Mouse (Mus musculus): ENCODE measurements around the gene Abca3. TPM values are rescaled to one million over a fixed set of nuclear protein-coding genes. Genes with fewer than 3 reads are reported as not detected.

The Abca3 gene
- polyA plus RNA-seq, 1 experiment from 2014 or later: 5.3 TPM

DNA sequence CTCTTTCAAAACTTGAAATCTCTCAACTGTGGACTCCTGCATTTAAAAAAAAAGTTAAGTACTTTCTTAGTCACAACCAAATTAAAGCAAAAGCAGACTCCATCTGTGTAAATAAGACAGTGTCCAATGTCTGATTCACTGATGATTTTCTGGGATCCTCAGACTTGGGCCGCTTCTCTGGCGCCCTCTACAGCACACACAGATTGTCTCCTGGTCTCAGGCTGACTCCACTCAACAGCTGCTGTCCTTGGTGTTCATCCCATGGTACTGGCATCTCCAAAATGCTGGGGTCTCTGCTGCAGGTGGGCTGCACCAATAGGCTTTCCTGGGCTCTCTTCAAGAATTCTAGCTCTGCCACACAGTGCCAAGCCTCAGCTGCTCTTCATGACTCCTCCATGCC, 38.1 kb downstream of the Abca3 start:
- Histone ChIP-seq H3K27me3 (ENCODE audit: control insufficient read depth, insufficient read depth, low read length) (no peaks in the 10 kb centered on the region), H3K4me1 (ENCODE audit: control insufficient read depth, insufficient read depth, low read length) (no peaks in the 10 kb centered on the region), H3K4me2 (ENCODE audit: low read depth, low read length) (no peak overlapping the region), H3K9me3 (replicated peaks; ENCODE audit: control insufficient read depth, low read length) (no peaks in the 10 kb centered on the region), H3K27ac (replicated peaks; ENCODE audit: low read depth, low read length) (no peak overlapping the region), H3K36me3 (replicated peaks; ENCODE audit: control insufficient read depth, insufficient read depth, low read depth, low read length) (no peaks in the 10 kb centered on the region), H3K4me3 (ENCODE audit: low read depth, low read length) (no peak overlapping the region), H3K9ac (replicated peaks; ENCODE audit: low read length) (no peak overlapping the region)
- ATAC-seq (replicated peaks; ENCODE audit: insufficient number of reproducible peaks, low FRiP score, low TSS enrichment, low read depth) (no peak), DNase-seq (ENCODE audit: low spot score) (peak; percentile 66)
- 2% methylated on average over 2 of the region's 2 CpGs for WGBS

DNA sequence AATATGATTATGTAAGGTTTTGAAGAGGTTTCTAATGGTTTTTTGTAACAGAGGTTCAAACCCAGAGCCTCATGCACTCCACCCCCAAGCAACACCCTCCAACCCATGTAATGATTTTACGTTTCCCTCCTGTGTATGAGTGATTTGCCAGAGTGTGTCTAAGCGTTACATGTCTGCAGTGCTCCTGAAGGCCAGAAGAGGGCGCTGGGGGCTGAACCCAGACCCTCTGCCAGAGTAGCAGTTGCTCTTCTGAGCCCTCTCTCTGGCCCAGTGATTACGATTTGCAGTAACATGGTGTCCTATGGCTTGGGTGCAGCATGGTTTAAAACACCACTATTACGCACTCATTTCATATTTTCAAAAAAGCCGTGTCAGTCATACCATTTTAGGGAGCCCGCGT, 39.4 kb downstream of the Abca3 start:
- Histone ChIP-seq H3K4me2 (ENCODE audit: low read depth, low read length) (no peak overlapping the region), H3K27ac (replicated peaks; ENCODE audit: low read depth, low read length) (no peak overlapping the region), H3K9me3 (replicated peaks; ENCODE audit: control insufficient read depth, low read length) (no peaks in the 10 kb centered on the region), H3K27me3 (ENCODE audit: control insufficient read depth, insufficient read depth, low read length) (no peaks in the 10 kb centered on the region), H3K4me1 (ENCODE audit: control insufficient read depth, insufficient read depth, low read length) (no peaks in the 10 kb centered on the region), H3K36me3 (replicated peaks; ENCODE audit: control insufficient read depth, insufficient read depth, low read depth, low read length) (no peaks in the 10 kb centered on the region), H3K9ac (replicated peaks; ENCODE audit: low read length) (no peak overlapping the region), H3K4me3 (ENCODE audit: low read depth, low read length) (no peak overlapping the region)
- 61% methylated on average over 8 of the region's 8 CpGs for WGBS
- DNase-seq (ENCODE audit: low spot score) (peak; percentile 30), ATAC-seq (replicated peaks; ENCODE audit: insufficient number of reproducible peaks, low FRiP score, low TSS enrichment, low read depth) (no peak)

DNA sequence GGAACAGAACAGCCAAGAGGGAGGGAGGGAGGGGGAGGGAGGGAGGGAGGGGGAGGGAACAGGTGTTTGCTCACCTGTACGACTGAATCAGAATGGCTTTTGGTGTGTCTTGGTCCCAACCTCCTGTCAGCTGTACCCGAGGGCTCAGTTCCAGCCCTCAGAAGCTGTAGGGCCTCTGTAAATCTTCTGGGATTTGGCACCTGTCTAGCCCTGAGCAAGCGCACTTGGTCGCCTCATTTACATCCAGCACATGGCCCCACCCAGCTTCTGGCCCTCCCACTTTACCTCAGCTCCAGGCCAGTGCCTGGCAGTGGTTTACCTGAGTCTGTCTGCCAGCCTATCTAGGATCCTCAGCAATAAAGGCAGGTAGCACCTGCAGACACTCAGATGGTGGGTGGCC, 41.8 kb downstream of the Abca3 start:
- ATAC-seq (replicated peaks; ENCODE audit: insufficient number of reproducible peaks, low FRiP score, low TSS enrichment, low read depth): no peak
- Histone ChIP-seq H3K9me3 (replicated peaks; ENCODE audit: control insufficient read depth, low read length) (no peaks in the 10 kb centered on the region), H3K27ac (replicated peaks; ENCODE audit: low read depth, low read length) (no peak overlapping the region), H3K4me1 (ENCODE audit: control insufficient read depth, insufficient read depth, low read length) (no peaks in the 10 kb centered on the region), H3K4me2 (ENCODE audit: low read depth, low read length) (no peak overlapping the region), H3K9ac (replicated peaks; ENCODE audit: low read length) (no peak overlapping the region), H3K27me3 (ENCODE audit: control insufficient read depth, insufficient read depth, low read length) (no peaks in the 10 kb centered on the region), H3K4me3 (ENCODE audit: low read depth, low read length) (no peak overlapping the region), H3K36me3 (replicated peaks; ENCODE audit: control insufficient read depth, insufficient read depth, low read depth, low read length) (no peaks in the 10 kb centered on the region)
- 32% methylated on average over 4 of the region's 4 CpGs for WGBS
- no peak for DNase-seq (ENCODE audit: low spot score)

DNA sequence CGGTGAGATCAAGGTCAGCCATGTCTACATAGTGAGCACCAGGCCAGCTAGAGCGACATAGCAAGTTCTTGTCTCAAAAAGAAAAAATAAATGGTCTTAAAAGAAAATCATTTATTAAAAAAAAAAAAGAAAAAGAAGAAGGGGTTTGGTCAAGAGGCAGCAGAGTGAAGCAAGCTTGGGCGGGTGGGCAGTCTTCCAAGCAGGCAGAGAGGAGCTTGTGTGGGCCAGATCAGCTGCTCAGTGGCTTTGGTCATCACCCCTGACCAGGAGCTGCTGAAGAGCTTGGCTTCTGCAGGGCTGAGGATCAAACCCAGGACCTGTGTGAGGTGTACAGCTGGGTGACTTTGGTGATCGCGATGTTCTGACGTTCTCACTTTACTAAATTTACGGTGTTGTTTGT, 42.7 kb downstream of the Abca3 start:
- WGBS: 86% methylated on average over 7 of the region's 7 CpGs
- no peak overlapping the region for H3K4me3 ChIP-seq (ENCODE audit: low read depth, low read length)
- H3K4me1 ChIP-seq (ENCODE audit: control insufficient read depth, insufficient read depth, low read length): no peaks in the 10 kb centered on the region
- H3K4me2 ChIP-seq (ENCODE audit: low read depth, low read length): no peak overlapping the region
- H3K27me3 ChIP-seq (ENCODE audit: control insufficient read depth, insufficient read depth, low read length): no peaks in the 10 kb centered on the region
- no peak overlapping the region for H3K27ac ChIP-seq (replicated peaks; ENCODE audit: low read depth, low read length)
- H3K36me3 ChIP-seq (replicated peaks; ENCODE audit: control insufficient read depth, insufficient read depth, low read depth, low read length): no peaks in the 10 kb centered on the region
- ATAC-seq (replicated peaks; ENCODE audit: insufficient number of reproducible peaks, low FRiP score, low TSS enrichment, low read depth) (no peak), DNase-seq (ENCODE audit: low spot score) (no peak)
- no peak overlapping the region for H3K9ac ChIP-seq (replicated peaks; ENCODE audit: low read length)
- H3K9me3 ChIP-seq (replicated peaks; ENCODE audit: control insufficient read depth, low read length): no peaks in the 10 kb centered on the region

DNA sequence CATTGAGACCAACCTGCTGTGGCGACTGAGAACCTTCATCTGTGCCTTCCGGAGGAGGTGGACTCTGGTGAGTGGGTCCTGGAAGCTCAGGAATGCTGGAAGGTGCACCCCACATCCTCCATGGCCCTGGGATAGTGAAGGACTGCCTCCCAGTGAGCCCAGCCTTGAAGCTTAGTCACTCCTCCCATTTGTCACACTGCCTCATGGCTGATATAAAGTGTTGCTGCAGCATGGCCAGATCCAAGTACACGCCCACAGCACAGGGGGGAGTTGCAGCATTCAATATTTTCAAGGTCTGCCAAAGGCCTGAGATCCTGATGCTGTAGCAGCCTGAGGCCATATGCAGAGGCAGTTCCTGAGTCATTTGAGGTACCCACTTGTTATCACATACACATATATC, 50.6 kb downstream of the Abca3 start:
- H3K4me3 ChIP-seq (ENCODE audit: low read depth, low read length): no peak overlapping the region
- H3K9me3 ChIP-seq (replicated peaks; ENCODE audit: control insufficient read depth, low read length): no peaks in the 10 kb centered on the region
- 74% methylated on average over 3 of the region's 3 CpGs for WGBS
- DNase-seq (ENCODE audit: low spot score): no peak
- no peaks in the 10 kb centered on the region for H3K27me3 ChIP-seq (ENCODE audit: control insufficient read depth, insufficient read depth, low read length)
- no peaks in the 10 kb centered on the region for H3K36me3 ChIP-seq (replicated peaks; ENCODE audit: control insufficient read depth, insufficient read depth, low read depth, low read length)
- no peak for ATAC-seq (replicated peaks; ENCODE audit: insufficient number of reproducible peaks, low FRiP score, low TSS enrichment, low read depth)
- H3K27ac ChIP-seq (replicated peaks; ENCODE audit: low read depth, low read length): no peak overlapping the region
- no peak overlapping the region for H3K9ac ChIP-seq (replicated peaks; ENCODE audit: low read length)
- H3K4me1 ChIP-seq (ENCODE audit: control insufficient read depth, insufficient read depth, low read length): no peaks in the 10 kb centered on the region
- H3K4me2 ChIP-seq (ENCODE audit: low read depth, low read length): no peak overlapping the region

DNA sequence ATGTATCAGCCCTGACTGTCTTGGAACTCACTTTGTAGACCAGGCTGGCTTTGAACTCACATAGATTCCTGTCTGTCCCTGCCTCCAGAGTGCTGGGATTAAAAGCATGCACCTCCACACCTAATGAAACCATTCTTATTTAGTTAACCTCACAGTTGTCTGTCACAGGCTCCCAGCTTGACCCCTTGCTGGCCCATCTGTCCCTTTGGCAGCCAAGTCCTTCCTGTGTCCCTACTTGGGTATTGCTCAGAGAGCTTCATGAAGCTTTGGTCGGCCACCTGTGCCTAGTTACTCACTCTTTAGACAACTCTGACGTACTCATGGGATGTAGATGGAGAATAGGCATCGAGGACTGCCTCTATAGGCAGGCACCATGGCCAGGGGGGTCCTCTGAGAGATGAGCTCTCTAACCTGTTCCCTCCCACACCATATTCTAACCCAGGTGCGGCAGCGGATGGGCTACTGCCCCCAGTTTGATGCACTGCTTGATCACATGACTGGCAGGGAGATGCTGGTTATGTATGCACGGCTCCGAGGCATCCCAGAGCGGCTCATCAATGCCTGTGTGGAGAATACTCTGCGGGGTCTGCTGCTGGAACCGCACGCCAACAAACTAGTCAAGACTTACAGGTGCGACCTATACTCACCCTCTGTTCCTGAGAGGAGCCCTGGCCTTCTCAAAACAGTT, 55.5 kb downstream of the Abca3 start:
- Histone ChIP-seq H3K9ac (replicated peaks; ENCODE audit: low read length) (no peak overlapping the region), H3K9me3 (replicated peaks; ENCODE audit: control insufficient read depth, low read length) (no peaks in the 10 kb centered on the region), H3K4me3 (ENCODE audit: low read depth, low read length) (no peak overlapping the region), H3K4me1 (ENCODE audit: control insufficient read depth, insufficient read depth, low read length) (no peaks in the 10 kb centered on the region), H3K27ac (replicated peaks; ENCODE audit: low read depth, low read length) (no peak overlapping the region), H3K4me2 (ENCODE audit: low read depth, low read length) (no peak overlapping the region), H3K27me3 (ENCODE audit: control insufficient read depth, insufficient read depth, low read length) (no peaks in the 10 kb centered on the region), H3K36me3 (replicated peaks; ENCODE audit: control insufficient read depth, insufficient read depth, low read depth, low read length) (no peaks in the 10 kb centered on the region)
- WGBS: 88% methylated on average over 12 of the region's 12 CpGs
- no peak for ATAC-seq (replicated peaks; ENCODE audit: insufficient number of reproducible peaks, low FRiP score, low TSS enrichment, low read depth)
- no peak for DNase-seq (ENCODE audit: low spot score)

DNA sequence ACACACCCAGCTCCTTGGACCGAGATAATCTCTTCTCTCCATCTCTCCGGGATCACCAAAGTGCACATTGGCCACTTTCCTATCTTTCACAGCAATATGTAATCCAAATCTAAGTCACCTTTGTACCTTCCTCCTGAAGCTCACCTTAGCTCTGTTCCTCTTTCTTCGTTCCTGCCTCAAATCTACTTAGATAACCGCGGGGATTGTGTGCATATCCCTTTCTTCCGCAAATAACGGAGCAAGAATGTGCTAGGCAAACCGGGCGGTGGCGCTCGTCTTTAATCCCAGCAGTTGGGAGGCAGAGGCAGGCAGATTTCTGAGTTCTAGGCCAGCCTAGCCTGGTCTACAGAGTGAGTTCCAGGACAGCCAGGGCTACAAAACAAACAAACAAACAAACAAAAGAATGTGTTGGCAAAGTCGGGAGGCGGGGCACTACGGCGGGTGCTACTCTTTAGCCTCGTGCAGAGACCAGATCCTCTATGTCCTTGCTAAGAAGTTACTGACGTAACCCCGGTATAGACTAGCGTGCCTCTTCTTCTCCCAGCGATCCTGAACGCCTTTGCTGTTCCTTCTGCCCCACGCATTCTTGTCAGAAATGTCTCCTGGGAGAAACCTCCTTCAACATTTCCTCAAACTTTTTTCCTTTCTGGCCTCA, 61.9 kb downstream of the Abca3 start:
- ATAC-seq (replicated peaks; ENCODE audit: insufficient number of reproducible peaks, low FRiP score, low TSS enrichment, low read depth): peak; percentile 27; the same call in 1 of the 2 replicates

DNA sequence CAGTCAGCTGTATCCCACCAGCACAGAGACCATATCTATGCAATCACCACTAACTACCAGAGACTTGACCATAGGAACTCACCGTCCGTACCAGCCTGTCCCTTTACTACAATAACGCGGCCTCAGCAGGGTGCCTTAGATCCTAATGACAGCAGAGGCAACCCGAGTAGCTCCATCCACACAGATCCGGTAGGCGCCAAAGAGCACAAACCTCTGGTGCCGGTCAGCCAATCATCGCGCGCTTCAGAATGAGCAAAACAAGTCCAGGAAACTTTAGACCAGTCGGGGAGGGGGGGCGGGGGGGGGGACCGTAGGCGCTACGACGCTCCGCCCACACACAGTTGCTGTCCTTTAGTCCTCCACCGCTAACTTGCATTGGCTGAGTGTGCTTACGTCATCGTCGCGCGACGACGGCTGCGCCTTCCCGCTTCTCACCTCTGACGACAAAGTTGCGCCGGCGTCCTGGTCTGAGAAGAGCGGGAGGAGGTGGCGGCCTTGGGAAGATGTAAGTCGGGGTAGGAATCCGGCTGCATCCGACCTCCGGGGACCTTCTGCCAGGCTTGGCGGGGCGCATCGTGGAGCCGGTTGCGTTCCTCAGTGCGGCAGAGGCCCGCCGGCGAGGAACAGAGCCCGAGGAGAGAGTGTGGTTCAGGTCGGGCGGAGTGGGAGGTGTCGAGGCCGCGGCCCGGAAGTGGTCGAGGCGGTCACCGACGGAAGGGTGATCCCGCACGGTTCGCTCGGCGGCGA, 62.7 kb downstream of the Abca3 start, which contains the start of gene Rnps1:
Rnps1 (plus strand) TSS at position 336 of the 747 bp plus-strand sequence.
- peak; percentile 95 for ATAC-seq (replicated peaks; ENCODE audit: insufficient number of reproducible peaks, low FRiP score, low TSS enrichment, low read depth)
- H3K4me1 ChIP-seq (ENCODE audit: control insufficient read depth, insufficient read depth, low read length): no peaks in the 10 kb centered on the region; the same call in 1 of the 2 replicates
- WGBS: under 1% methylated on average over 64 of the region's 64 CpGs
- H3K9ac ChIP-seq (replicated peaks; ENCODE audit: low read length): peak within 1 kb of the TSS; percentile 94
- peak; percentile 99 for DNase-seq (ENCODE audit: low spot score)
- H3K27me3 ChIP-seq (ENCODE audit: control insufficient read depth, insufficient read depth, low read length): no peaks in the 10 kb centered on the region
- H3K27ac ChIP-seq (replicated peaks; ENCODE audit: low read depth, low read length): peak within 1 kb of the TSS; percentile 80
- peak within 1 kb of the TSS; percentile 94 for H3K4me3 ChIP-seq (ENCODE audit: low read depth, low read length)
- H3K4me2 ChIP-seq (ENCODE audit: low read depth, low read length): peak within 1 kb of the TSS; percentile 53
- peaks cover 7% of the 10 kb centered on the region for H3K36me3 ChIP-seq (replicated peaks; ENCODE audit: control insufficient read depth, insufficient read depth, low read depth, low read length)
- H3K9me3 ChIP-seq (replicated peaks; ENCODE audit: control insufficient read depth, low read length): no peaks in the 10 kb centered on the region

More for the DNA sequence above, 61.9 kb downstream of the Abca3 start:
- Histone ChIP-seq H3K27me3 (ENCODE audit: control insufficient read depth, insufficient read depth, low read length) (no peaks in the 10 kb centered on the region), H3K9me3 (replicated peaks; ENCODE audit: control insufficient read depth, low read length) (no peaks in the 10 kb centered on the region), H3K9ac (replicated peaks; ENCODE audit: low read length) (peak overlapping the region; percentile 70), H3K27ac (replicated peaks; ENCODE audit: low read depth, low read length) (peak overlapping the region; percentile 67), H3K4me1 (ENCODE audit: control insufficient read depth, insufficient read depth, low read length) (no peaks in the 10 kb centered on the region; the same call in 1 of the 2 replicates), H3K36me3 (replicated peaks; ENCODE audit: control insufficient read depth, insufficient read depth, low read depth, low read length) (peaks cover 1% of the 10 kb centered on the region), H3K4me2 (ENCODE audit: low read depth, low read length) (peak overlapping the region; percentile 53), H3K4me3 (ENCODE audit: low read depth, low read length) (peak overlapping the region; percentile 94)
- WGBS: 33% methylated on average over 22 of the region's 22 CpGs
- DNase-seq (ENCODE audit: low spot score): peak; percentile 10

Measured in embryonic facial prominence, embryonic 11.5 days (tissue).